Mouse (Mus musculus) megakaryocyte, embryonic 14.5 days (primary cell): ENCODE measurements around the gene Lyrm1.

Experiments used
- FLI1 ChIP-seq: IDR thresholded peaks from 2 replicates; pipeline ENCODE4 v1.6.1; 2012; ENCODE audit warnings: low read length, inconsistent platforms, mixed read lengths
- GATA1 ChIP-seq: IDR thresholded peaks from 3 replicates; pipeline ENCODE4 v1.6.1; 2012; ENCODE audit warnings: mixed read lengths, low read length, inconsistent platforms, borderline replicate concordance

DNA sequence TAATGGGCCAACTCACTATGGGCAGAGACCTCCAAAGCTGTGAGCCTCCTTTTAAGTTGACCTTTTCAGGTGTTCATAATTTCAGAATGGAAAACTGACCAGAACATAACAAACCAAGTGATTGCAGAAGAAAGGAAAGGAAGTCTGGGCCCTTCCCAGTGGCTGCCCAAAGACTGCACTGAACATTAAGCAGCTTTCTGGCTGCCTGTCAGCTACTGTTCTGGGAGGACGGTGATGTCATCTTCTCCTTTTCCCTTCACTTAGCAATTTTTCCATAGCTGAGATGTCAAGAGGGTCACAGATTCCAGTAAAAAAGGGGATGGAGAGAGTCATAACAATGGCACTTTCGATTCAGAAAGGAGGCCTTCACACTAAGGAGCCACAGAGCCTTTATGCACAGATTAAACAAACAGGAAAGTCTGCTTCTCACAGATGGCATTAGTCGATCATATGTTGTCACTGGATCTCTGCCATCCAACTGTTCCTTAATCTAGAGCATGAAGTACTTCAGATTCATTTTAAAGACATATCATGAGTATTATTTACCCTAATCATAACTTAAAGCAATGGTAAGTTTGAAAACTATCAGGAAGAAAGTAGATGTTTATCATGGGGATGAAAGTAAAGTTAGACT, 89.7 kb downstream of the Lyrm1 start:
- TF ChIP-seq GATA1: no peak
- TF ChIP-seq FLI1: no peak
